Mouse (Mus musculus) embryonic facial prominence, embryonic 14.5 days (tissue): ENCODE data around the gene 4930523C07Rik. TPM values are rescaled to one million over a fixed set of nuclear protein-coding genes. Genes with fewer than 3 reads are reported as not detected.

Experiments
- ATAC-seq: fragments of 200-750 bp; cut with Nextera tagmentation; 2 replicates; pipeline ENCODE4 v1.8.0; 2017; ENCODE audit warnings: low read depth, moderate number of reproducible peaks, moderate TSS enrichment
- DNase-seq: peaks from one replicate; pipeline ENCODE4 v3.0.0-alpha.2; 2015; ENCODE audit warnings: low spot score
- H3K27ac ChIP-seq: fragments of 300-500 bp; sonication (generic); replicated peaks from 2 replicates; pipeline ENCODE4 v1.5.1; 2014; ENCODE audit warnings: low read depth, mild to moderate bottlenecking, low read length, moderate library complexity
- H3K27me3 ChIP-seq: fragments of 300-500 bp; sonication (generic); replicated peaks from 2 replicates; pipeline ENCODE4 v1.6.1; 2014; ENCODE audit warnings: low read length; ENCODE audit not compliant: control insufficient read depth, insufficient read depth
- H3K36me3 ChIP-seq: fragments of 300-500 bp; sonication (generic); 2 replicates; pipeline ENCODE4 v1.6.1; 2014; ENCODE audit warnings: low read length, mixed read lengths; ENCODE audit not compliant: control insufficient read depth, insufficient read depth
- H3K4me1 ChIP-seq: fragments of 300-500 bp; sonication (generic); 2 replicates; pipeline ENCODE4 v1.6.1; 2014; ENCODE audit warnings: antibody characterized with exemption, low read length; ENCODE audit not compliant: control insufficient read depth, insufficient read depth
- H3K4me2 ChIP-seq: fragments of 300-500 bp; sonication (generic); 2 replicates; pipeline ENCODE4 v1.6.1; 2014; ENCODE audit warnings: low read depth, mild to moderate bottlenecking, low read length, moderate library complexity, mixed read lengths
- H3K4me3 ChIP-seq: fragments of 300-500 bp; sonication (generic); 2 replicates; pipeline ENCODE4 v1.5.1; 2014; ENCODE audit warnings: low read depth, mild to moderate bottlenecking, low read length
- H3K9ac ChIP-seq: fragments of 300-500 bp; sonication (generic); 2 replicates; pipeline ENCODE4 v1.6.1; 2014; ENCODE audit warnings: low read depth, mild to moderate bottlenecking, low read length, moderate library complexity, mixed read lengths
- H3K9me3 ChIP-seq: fragments of 300-500 bp; sonication (generic); 2 replicates; pipeline ENCODE4 v1.6.1; 2016; ENCODE audit warnings: low read length; ENCODE audit not compliant: control insufficient read depth
- WGBS: fragments of 180-500 bp; shearing (Covaris S2); extraction: QIAGEN DNeasy Blood & Tissue Kit; methylation state at CpG from one replicate; pipeline ENCODE4 v1.1.7; 2014; 5-methylcytosine and 5-hydroxymethylcytosine counted together
- polyA plus RNA-seq: library from polyadenylated mRNA; unstranded; fragments of >200 nt; fragmentation: Nextera tagmentation; extraction: Ambion mirVana; gene quantifications from 2 replicates; pipeline ENCODE4 v1.2.1, GENCODE M21; 2014

Gene 4930523C07Rik
- polyA plus RNA-seq, 1 experiment from 2014 or later = 15.1 TPM

DNA sequence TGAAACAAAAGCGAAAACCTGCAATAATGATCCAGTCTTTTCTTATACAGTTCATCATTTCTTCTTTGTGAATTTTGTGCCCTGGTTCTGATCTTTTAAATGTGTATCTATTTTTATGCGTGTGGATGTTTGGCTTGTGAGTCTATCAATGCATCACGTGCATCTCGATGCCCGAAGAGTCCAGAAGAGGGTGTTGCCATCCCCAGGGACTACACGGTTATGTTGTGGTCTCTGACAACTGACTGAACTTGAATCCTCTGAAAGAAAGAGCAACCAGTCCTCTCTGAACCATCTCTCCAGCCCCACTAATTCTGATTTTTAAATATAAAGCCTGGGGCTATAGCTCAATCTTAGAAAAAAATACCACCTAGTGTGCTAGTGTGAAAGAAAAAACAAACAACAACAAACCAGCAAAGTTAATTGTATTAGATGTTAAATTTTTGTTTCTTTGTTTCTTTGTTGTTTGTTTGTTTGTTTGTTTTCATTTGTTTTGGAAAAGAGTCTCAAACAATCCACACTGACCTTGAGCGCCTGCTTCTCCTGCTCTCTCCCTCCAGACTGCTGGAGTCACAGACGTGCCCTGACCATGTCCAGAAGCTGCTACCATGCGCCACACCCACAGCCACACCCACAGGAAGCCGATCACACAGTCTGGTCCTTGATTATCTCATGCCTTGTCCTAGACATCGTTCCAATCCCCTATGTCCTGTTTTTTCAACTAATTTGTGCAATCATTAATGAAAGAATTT, 18.9 kb upstream of the 4930523C07Rik start:
- DNase-seq (no peak), ATAC-seq (no peak)
- no peak overlapping the region for H3K9ac ChIP-seq
- H3K4me3 ChIP-seq = no peak overlapping the region
- H3K9me3 ChIP-seq = no peaks in the 10 kb centered on the region
- no peak overlapping the region for H3K4me2 ChIP-seq
- 67% methylated on average over 11 of the region's 11 CpGs for WGBS
- no peaks in the 10 kb centered on the region for H3K36me3 ChIP-seq
- no peaks in the 10 kb centered on the region for H3K4me1 ChIP-seq
- no peak overlapping the region for H3K27ac ChIP-seq
- no peaks in the 10 kb centered on the region for H3K27me3 ChIP-seq

DNA sequence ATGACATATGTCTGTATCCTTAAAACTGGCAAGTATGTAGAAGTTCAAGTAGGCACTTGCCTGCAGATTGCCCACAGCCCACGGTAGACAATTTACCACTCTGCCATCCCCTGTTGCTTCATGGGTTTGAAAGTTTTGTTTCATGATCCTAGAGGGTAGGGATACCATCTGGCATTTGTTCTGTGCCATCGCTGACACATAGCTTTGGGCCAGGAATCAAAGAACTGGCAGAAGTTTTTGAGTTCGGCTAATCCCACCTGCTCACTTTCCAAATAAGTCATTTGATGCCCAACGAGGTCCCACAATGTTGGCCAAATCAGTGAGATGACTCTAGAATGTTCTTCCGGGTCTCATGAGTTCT, 18.3 kb upstream of the 4930523C07Rik start:
- H3K9me3 ChIP-seq = no peaks in the 10 kb centered on the region
- no peak overlapping the region for H3K9ac ChIP-seq
- no peaks in the 10 kb centered on the region for H3K4me1 ChIP-seq
- H3K4me2 ChIP-seq = no peak overlapping the region
- 84% methylated on average over 5 of the region's 5 CpGs for WGBS
- no peak overlapping the region for H3K4me3 ChIP-seq
- no peaks in the 10 kb centered on the region for H3K27me3 ChIP-seq
- H3K36me3 ChIP-seq = no peaks in the 10 kb centered on the region
- ATAC-seq (no peak), DNase-seq (no peak)
- H3K27ac ChIP-seq = no peak overlapping the region

DNA sequence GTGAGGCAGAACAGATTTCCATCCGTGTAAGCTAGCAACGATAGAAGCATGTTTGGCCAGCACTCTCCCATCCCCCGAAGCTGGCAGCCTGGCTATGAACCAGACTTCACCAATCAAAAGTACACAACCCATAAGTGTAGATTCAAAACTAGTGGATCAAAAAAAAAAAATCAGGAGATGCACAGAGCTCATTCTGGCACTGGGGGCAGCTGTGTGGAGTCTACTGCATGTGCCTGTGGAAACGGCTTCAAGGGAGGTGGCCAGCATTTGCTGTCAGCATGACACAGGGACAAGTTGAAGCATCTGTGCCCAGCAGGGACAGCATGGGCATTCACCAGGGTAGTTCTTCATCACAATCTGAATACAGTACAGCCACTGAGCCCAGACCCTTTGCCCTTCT, 16.2 kb upstream of the 4930523C07Rik start:
- WGBS = 54% methylated on average over 4 of the region's 4 CpGs
- no peaks in the 10 kb centered on the region for H3K36me3 ChIP-seq
- no peaks in the 10 kb centered on the region for H3K4me1 ChIP-seq
- no peaks in the 10 kb centered on the region for H3K9me3 ChIP-seq
- H3K4me2 ChIP-seq = no peak overlapping the region
- DNase-seq (no peak), ATAC-seq (no peak)
- H3K4me3 ChIP-seq = no peak overlapping the region
- no peak overlapping the region for H3K9ac ChIP-seq
- H3K27me3 ChIP-seq = no peaks in the 10 kb centered on the region
- no peak overlapping the region for H3K27ac ChIP-seq

DNA sequence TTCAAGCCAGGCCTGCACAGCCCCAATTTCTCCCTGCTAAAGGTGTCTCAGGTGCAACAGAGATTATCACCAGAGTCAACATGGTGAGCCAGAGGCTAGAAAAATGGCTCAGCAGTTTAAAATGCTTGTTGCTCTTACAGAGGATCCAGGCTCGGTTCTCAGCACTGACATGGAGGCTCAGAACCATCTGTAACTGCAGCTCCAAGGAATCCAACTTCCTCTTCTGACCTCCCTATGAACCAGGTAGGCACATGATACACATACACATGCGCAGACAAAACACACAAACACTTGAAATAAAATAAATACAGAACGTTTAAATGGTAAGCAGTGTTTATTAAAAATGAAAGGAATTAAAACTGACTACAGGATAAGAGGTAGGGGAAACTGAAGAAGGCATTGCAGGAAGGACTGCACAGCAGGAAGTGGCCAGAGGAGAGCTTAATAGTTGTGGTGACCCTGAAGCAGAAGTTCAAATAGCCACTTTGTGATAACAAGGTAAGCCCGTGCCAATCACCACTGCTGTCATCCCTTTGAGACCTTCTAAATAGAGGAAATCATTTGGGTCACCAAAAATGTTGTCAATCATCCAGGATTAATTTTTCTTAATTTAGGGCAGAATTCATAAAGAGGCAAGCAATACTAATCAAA, 10.1 kb upstream of the 4930523C07Rik start:
- 69% methylated on average over 4 of the region's 4 CpGs for WGBS
- no peak for ATAC-seq
- Histone ChIP-seq H3K27me3 (no peaks in the 10 kb centered on the region), H3K4me3 (no peak overlapping the region), H3K27ac (no peak overlapping the region), H3K9ac (no peak overlapping the region), H3K36me3 (no peaks in the 10 kb centered on the region), H3K9me3 (no peaks in the 10 kb centered on the region), H3K4me2 (no peak overlapping the region), H3K4me1 (no peaks in the 10 kb centered on the region)
- no peak for DNase-seq

DNA sequence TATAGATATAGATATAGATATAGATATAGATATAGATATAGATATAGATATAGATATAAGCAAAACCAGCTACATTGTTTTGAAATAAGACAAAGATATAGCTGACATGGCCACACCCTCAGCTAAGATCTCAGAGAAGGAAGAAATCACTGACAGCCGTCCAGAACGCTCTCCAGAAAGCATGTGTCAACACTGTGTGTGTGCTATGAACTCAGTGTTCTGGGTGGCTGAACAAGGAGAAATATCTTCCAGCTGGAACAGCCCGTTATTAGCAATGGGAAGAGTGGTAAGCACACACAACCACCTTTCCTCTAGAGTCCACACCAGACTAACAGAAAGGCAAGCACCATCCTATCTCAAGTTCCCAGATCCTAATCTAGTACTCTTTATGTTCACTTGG, 8.6 kb upstream of the 4930523C07Rik start:
- DNase-seq = no peak
- Histone ChIP-seq H3K9me3 (no peaks in the 10 kb centered on the region), H3K4me3 (no peak overlapping the region), H3K4me2 (no peak overlapping the region), H3K4me1 (0 out of 2 replicates have a peak, but pooled peaks cover 3% of the 10 kb centered on the region), H3K27ac (no peak overlapping the region), H3K27me3 (no peaks in the 10 kb centered on the region), H3K9ac (no peak overlapping the region), H3K36me3 (no peaks in the 10 kb centered on the region)
- no peak for ATAC-seq
- WGBS = 57% methylated on average over 3 of the region's 3 CpGs

DNA sequence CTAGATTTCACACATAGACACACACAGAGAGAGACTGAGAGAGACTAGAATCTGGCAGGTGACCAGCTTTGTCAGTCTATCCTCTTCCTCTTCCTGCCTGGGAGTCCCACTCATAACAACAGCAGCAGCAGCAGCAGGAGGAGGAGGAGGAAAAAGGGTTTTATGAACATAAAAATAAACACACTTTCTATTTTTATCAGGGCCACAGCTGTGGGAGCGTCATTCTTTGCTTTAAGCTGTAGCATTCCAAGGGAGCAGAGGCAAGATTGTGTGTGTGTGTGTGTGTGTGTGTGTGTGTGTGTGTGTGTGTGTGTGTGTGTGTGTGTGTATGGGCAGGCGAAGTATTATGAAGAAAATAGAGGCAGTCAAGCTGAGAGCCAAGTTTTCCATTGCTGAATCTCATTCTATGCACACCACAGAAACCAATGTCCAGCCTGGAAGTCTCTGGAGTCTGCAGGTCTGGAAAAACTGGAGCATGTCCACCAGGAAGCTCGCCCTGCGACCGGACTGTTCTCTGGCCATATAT, 7.1 kb upstream of the 4930523C07Rik start:
- Histone ChIP-seq H3K4me1 (0 out of 2 replicates have a peak, but pooled peaks cover 3% of the 10 kb centered on the region), H3K4me3 (no peak overlapping the region), H3K36me3 (no peaks in the 10 kb centered on the region), H3K9ac (no peak overlapping the region), H3K9me3 (no peaks in the 10 kb centered on the region), H3K4me2 (no peak overlapping the region), H3K27me3 (no peaks in the 10 kb centered on the region), H3K27ac (0 out of 2 replicates have a peak overlapping the region, but pooled peaks have one; percentile 33)
- DNase-seq (peak; percentile 59), ATAC-seq (peak; percentile 33; the same call in 1 of the 2 replicates)
- 62% methylated on average over 5 of the region's 5 CpGs for WGBS

DNA sequence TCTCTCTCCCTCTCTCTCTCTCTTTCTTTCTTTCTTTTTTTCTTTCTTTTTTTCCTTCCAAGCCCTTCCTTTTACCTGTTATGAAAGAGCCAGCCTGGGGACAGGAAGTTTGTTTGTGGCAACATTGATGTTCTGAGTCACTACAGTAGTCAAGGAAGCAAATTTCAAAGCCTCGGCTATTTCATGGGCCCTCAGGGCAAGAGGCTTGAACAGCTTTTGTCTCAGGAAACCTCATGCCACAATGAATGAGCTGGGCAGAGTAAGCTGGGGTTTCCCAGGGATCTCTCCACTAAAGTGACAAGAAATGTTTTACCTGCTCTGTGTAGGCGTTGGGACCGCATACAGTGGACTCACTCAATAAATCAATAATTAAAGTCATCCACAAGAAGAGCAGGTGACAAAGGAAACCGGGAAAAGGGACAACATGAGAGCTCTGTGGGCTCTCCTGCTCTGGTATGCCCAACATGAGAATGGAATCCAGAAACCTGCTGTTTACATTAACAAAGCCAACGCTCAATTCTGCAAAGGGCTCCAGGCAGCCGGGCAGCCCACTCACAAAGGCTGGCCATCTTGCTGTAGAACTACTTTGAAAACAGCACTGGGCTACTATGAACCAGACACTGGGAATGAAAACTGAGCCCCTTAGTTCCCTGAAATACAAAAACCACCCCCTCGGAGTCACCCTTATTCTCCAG, 4.1 kb upstream of the 4930523C07Rik start:
- H3K27me3 ChIP-seq = no peaks in the 10 kb centered on the region
- no peaks in the 10 kb centered on the region for H3K9me3 ChIP-seq
- no peak for ATAC-seq
- no peak overlapping the region for H3K4me3 ChIP-seq
- H3K27ac ChIP-seq = no peak overlapping the region
- no peak overlapping the region for H3K4me2 ChIP-seq
- H3K36me3 ChIP-seq = no peaks in the 10 kb centered on the region
- WGBS = 37% methylated on average over 7 of the region's 7 CpGs
- H3K9ac ChIP-seq = no peak overlapping the region
- 0 out of 2 replicates have a peak, but pooled peaks cover 3% of the 10 kb centered on the region for H3K4me1 ChIP-seq
- no peak for DNase-seq

DNA sequence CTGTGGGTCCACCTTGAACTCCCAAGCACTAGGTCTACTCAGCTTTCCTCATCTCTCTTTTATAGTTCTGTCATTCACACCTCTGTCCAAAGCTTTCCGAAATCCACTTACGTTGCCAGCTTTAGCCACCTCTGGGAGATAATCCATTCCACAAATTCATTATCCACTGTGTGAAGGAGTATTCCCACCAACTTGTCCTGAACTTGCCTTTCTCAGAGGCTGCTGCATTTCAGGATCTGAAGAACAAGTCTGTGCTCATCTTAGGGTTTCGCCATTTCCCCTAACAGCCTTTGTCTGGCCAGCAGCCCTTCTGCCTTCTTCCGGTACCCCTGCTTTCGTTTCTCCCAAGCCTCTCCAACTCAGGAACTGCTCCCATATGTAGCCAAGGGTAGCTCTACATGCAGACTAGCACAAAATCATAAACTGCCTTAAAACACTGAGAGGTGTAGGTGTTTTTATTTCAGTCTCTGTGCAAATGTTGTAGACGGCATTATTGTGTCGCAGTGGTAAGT, 2.9 kb upstream of the 4930523C07Rik start:
- 0 out of 2 replicates have a peak, but pooled peaks cover 3% of the 10 kb centered on the region for H3K4me1 ChIP-seq
- 82% methylated on average over 7 of the region's 7 CpGs for WGBS
- no peak overlapping the region for H3K27ac ChIP-seq
- ATAC-seq (no peak), DNase-seq (no peak)
- no peak overlapping the region for H3K4me3 ChIP-seq
- H3K36me3 ChIP-seq = no peaks in the 10 kb centered on the region
- H3K4me2 ChIP-seq = no peak overlapping the region
- no peaks in the 10 kb centered on the region for H3K9me3 ChIP-seq
- H3K27me3 ChIP-seq = no peaks in the 10 kb centered on the region
- no peak overlapping the region for H3K9ac ChIP-seq
